Mouse (Mus musculus): ENCODE measurements at regions not wholly inside any gene's neighbourhood (a gene's known extent, or its start where the extent isn't known, plus 50 kb on each side); places are given as distances from the start of the nearest gene placed in this dataset.

GRCm38 (mm10) chr13:97497928-97498327 lies 257.0 kb downstream of the Enc1 start:
- ATAC-seq (ENCODE audit: insufficient number of reproducible peaks, low FRiP score), result no peak
- WGBS, result 67% methylated on average over 5 of the region's 5 CpGs
- no peaks in the 10 kb centered on the region; the same call in 1 of the 2 replicates for H3K27me3 ChIP-seq (replicated peaks)
- H3K4me1 ChIP-seq (replicated peaks), result 0 out of 2 replicates have a peak, but pooled peaks cover 3% of the 10 kb centered on the region
- no peak overlapping the region for H3K9ac ChIP-seq
- H3K9me3 ChIP-seq (replicated peaks), result no peaks in the 10 kb centered on the region
- H3K4me3 ChIP-seq, result no peak overlapping the region
- H3K27ac ChIP-seq (ENCODE audit: poor library complexity, severe bottlenecking), result no peak overlapping the region
- no peaks in the 10 kb centered on the region for H3K36me3 ChIP-seq
- H3K4me2 ChIP-seq, result no peak overlapping the region

GRCm38 (mm10) chr13:97494770-97495169 lies 253.9 kb downstream of the Enc1 start:
- peaks cover 8% of the 10 kb centered on the region for H3K4me1 ChIP-seq (replicated peaks)
- no peaks in the 10 kb centered on the region for H3K9me3 ChIP-seq (replicated peaks)
- H3K9ac ChIP-seq, result no peak overlapping the region
- no peak overlapping the region for H3K27ac ChIP-seq (ENCODE audit: poor library complexity, severe bottlenecking)
- WGBS, result 82% methylated on average over 2 of the region's 2 CpGs
- no peaks in the 10 kb centered on the region for H3K36me3 ChIP-seq
- no peaks in the 10 kb centered on the region; the same call in 1 of the 2 replicates for H3K27me3 ChIP-seq (replicated peaks)
- H3K4me3 ChIP-seq, result no peak overlapping the region
- ATAC-seq (ENCODE audit: insufficient number of reproducible peaks, low FRiP score), result no peak
- H3K4me2 ChIP-seq, result no peak overlapping the region

GRCm38 (mm10) chr13:97493836-97494235 lies 252.9 kb downstream of the Enc1 start:
- Histone ChIP-seq H3K4me3 (no peak overlapping the region), H3K9me3 (replicated peaks) (no peaks in the 10 kb centered on the region), H3K4me2 (no peak overlapping the region), H3K9ac (no peak overlapping the region), H3K27ac (ENCODE audit: poor library complexity, severe bottlenecking) (no peak overlapping the region), H3K27me3 (replicated peaks) (no peaks in the 10 kb centered on the region), H3K4me1 (replicated peaks) (peaks cover 15% of the 10 kb centered on the region), H3K36me3 (no peaks in the 10 kb centered on the region)
- no peak for ATAC-seq (ENCODE audit: insufficient number of reproducible peaks, low FRiP score)
- WGBS, result 69% methylated on average over 7 of the region's 7 CpGs

- no peaks in the 10 kb centered on the region for H3K9me3 ChIP-seq (replicated peaks)
- no peaks in the 10 kb centered on the region for H3K36me3 ChIP-seq
- H3K27me3 ChIP-seq (replicated peaks), result no peaks in the 10 kb centered on the region
- H3K9ac ChIP-seq, result no peak overlapping the region
- WGBS, result 82% methylated on average over 17 of the region's 20 CpGs
- no peak overlapping the region for H3K4me3 ChIP-seq
- ATAC-seq (ENCODE audit: insufficient number of reproducible peaks, low FRiP score), result no peak
- no peak overlapping the region for H3K27ac ChIP-seq (ENCODE audit: poor library complexity, severe bottlenecking)
- H3K4me2 ChIP-seq, result no peak overlapping the region
- H3K4me1 ChIP-seq (replicated peaks), result peaks cover 15% of the 10 kb centered on the region
Observed at GRCm38 (mm10) chr13:97492958-97493735, 252.2 kb downstream of the Enc1 start.

DNA sequence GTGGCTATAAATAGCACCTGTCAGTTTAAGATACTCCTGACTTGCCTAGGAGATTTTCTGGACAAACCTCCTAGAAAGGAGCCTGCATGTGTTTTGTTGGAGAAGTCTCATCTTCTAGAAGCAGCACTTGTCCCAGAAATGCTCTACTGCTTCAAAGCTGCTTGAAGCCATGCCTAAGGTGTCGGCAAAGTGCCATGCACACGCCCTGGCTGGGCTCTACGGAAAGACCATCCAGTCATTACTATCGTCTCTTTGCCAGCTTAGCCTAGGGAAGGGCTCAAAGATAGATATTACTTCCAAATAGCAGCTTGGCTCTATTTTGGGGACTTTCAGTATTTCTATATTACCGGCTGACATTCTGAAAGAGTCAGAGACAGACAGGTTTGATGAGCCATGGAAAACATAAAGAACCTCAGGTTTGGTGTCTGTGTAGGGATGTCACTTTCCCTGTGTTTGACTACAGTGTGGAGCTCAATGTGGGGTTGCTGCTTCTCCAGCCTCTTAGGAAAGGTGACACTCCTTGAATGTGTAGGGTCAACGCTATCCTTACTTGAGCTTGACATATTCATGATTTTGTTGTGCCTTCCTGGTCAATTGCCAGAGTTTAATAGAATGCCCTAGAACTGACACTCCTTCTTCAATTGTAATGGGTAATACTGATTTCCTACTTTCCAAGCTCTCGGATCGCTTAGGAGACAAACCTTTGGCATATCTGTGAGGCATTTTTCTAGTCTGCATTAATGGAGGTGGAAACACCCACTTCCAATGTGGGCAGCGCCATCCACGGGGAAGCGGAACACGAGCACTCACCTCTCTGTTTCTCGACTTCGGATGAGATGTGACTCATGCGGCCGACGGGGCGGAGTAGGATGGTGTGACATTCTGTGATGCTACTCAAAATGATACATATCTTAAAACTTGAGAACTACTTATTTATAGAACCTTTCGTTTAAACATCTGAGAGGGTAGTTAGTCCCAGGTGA lies 251.3 kb downstream of the Enc1 start:
- no peak overlapping the region for H3K9ac ChIP-seq
- H3K4me2 ChIP-seq, result no peak overlapping the region
- no peaks in the 10 kb centered on the region for H3K9me3 ChIP-seq (replicated peaks)
- no peaks in the 10 kb centered on the region for H3K36me3 ChIP-seq
- ATAC-seq (ENCODE audit: insufficient number of reproducible peaks, low FRiP score), result no peak
- H3K27ac ChIP-seq (ENCODE audit: poor library complexity, severe bottlenecking), result no peak overlapping the region
- H3K4me1 ChIP-seq (replicated peaks), result peaks cover 17% of the 10 kb centered on the region
- no peak overlapping the region for H3K4me3 ChIP-seq
- H3K27me3 ChIP-seq (replicated peaks), result no peaks in the 10 kb centered on the region
- 90% methylated on average over 19 of the region's 19 CpGs for WGBS

GRCm38 (mm10) chr13:97490131-97490530 lies 249.2 kb downstream of the Enc1 start:
- H3K9ac ChIP-seq, result no peak overlapping the region
- 79% methylated on average over 7 of the region's 7 CpGs for WGBS
- H3K36me3 ChIP-seq, result no peaks in the 10 kb centered on the region
- no peak for ATAC-seq (ENCODE audit: insufficient number of reproducible peaks, low FRiP score)
- no peaks in the 10 kb centered on the region for H3K9me3 ChIP-seq (replicated peaks)
- H3K4me2 ChIP-seq, result no peak overlapping the region
- peaks cover 18% of the 10 kb centered on the region for H3K4me1 ChIP-seq (replicated peaks)
- H3K4me3 ChIP-seq, result no peak overlapping the region
- no peak overlapping the region for H3K27ac ChIP-seq (ENCODE audit: poor library complexity, severe bottlenecking)
- H3K27me3 ChIP-seq (replicated peaks), result no peaks in the 10 kb centered on the region

GRCm38 (mm10) chr13:97489721-97490120 lies 248.8 kb downstream of the Enc1 start:
- Histone ChIP-seq H3K36me3 (no peaks in the 10 kb centered on the region), H3K27me3 (replicated peaks) (no peaks in the 10 kb centered on the region), H3K4me2 (no peak overlapping the region), H3K4me3 (no peak overlapping the region), H3K9ac (no peak overlapping the region), H3K9me3 (replicated peaks) (no peaks in the 10 kb centered on the region), H3K4me1 (replicated peaks) (peaks cover 22% of the 10 kb centered on the region), H3K27ac (ENCODE audit: poor library complexity, severe bottlenecking) (no peak overlapping the region)
- 61% methylated on average over 4 of the region's 4 CpGs for WGBS
- no peak for ATAC-seq (ENCODE audit: insufficient number of reproducible peaks, low FRiP score)

GRCm38 (mm10) chr13:97489029-97489428 lies 248.1 kb downstream of the Enc1 start:
- Histone ChIP-seq H3K4me3 (no peak overlapping the region), H3K9ac (no peak overlapping the region), H3K4me2 (no peak overlapping the region), H3K4me1 (replicated peaks) (peaks cover 25% of the 10 kb centered on the region), H3K36me3 (no peaks in the 10 kb centered on the region), H3K27me3 (replicated peaks) (no peaks in the 10 kb centered on the region), H3K9me3 (replicated peaks) (no peaks in the 10 kb centered on the region), H3K27ac (ENCODE audit: poor library complexity, severe bottlenecking) (no peak overlapping the region)
- 52% methylated on average over 5 of the region's 5 CpGs for WGBS
- no peak for ATAC-seq (ENCODE audit: insufficient number of reproducible peaks, low FRiP score)

GRCm38 (mm10) chr13:97488518-97488917 lies 247.6 kb downstream of the Enc1 start:
- no peak for ATAC-seq (ENCODE audit: insufficient number of reproducible peaks, low FRiP score)
- Histone ChIP-seq H3K4me3 (no peak overlapping the region), H3K36me3 (no peaks in the 10 kb centered on the region), H3K4me1 (replicated peaks) (peaks cover 29% of the 10 kb centered on the region), H3K4me2 (no peak overlapping the region), H3K27me3 (replicated peaks) (no peaks in the 10 kb centered on the region), H3K27ac (ENCODE audit: poor library complexity, severe bottlenecking) (no peak overlapping the region), H3K9me3 (replicated peaks) (no peaks in the 10 kb centered on the region), H3K9ac (no peak overlapping the region)
- 70% methylated on average over 5 of the region's 5 CpGs for WGBS

DNA sequence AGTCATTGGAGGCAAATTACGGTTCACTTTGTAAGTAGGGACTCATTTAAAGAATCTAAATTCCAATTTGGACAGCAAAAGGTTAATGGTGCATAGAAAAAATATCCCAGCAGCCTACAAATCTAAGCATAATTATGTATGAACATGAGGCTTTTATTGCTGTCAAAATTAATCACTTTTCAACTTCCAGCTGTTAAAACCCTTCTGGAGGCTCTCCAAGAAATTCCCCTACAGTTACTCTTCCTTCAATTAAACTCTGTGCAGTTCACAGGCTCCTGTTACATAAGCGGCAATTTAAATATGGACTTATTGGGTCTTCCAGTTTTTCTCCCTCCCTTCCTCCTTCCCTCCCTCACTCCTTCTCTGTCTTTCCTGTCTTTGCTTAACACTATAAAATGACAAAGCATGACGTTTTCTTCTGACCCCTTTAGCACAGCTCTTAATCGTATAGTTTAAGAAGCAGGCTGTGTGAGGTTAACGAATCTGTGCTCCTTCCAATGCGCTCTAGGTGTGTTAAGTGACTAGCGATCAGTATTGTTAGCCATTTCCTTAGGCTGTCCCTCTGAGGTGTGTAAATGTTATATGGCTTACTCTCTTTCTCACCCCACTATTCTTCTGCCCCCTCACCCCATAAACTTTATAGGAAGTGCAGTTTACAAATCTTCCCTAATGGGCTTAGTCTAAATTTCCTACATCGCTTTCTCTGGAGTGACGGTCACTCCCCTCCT lies 247.0 kb downstream of the Enc1 start:
- H3K9me3 ChIP-seq (replicated peaks), result no peaks in the 10 kb centered on the region
- no peaks in the 10 kb centered on the region for H3K36me3 ChIP-seq
- no peak overlapping the region for H3K4me3 ChIP-seq
- no peak overlapping the region for H3K4me2 ChIP-seq
- H3K4me1 ChIP-seq (replicated peaks), result peaks cover 26% of the 10 kb centered on the region
- H3K27me3 ChIP-seq (replicated peaks), result no peaks in the 10 kb centered on the region
- no peak overlapping the region for H3K27ac ChIP-seq (ENCODE audit: poor library complexity, severe bottlenecking)
- WGBS, result 70% methylated on average over 9 of the region's 9 CpGs
- no peak for ATAC-seq (ENCODE audit: insufficient number of reproducible peaks, low FRiP score)
- H3K9ac ChIP-seq, result no peak overlapping the region

- Histone ChIP-seq H3K36me3 (no peaks in the 10 kb centered on the region), H3K27ac (ENCODE audit: poor library complexity, severe bottlenecking) (no peak overlapping the region), H3K4me1 (replicated peaks) (peaks cover 26% of the 10 kb centered on the region), H3K9me3 (replicated peaks) (no peaks in the 10 kb centered on the region), H3K4me2 (no peak overlapping the region), H3K9ac (no peak overlapping the region), H3K27me3 (replicated peaks) (no peaks in the 10 kb centered on the region), H3K4me3 (no peak overlapping the region)
- no peak for ATAC-seq (ENCODE audit: insufficient number of reproducible peaks, low FRiP score)
- 86% methylated on average over 2 of the region's 2 CpGs for WGBS
Observed at GRCm38 (mm10) chr13:97486490-97486889, 245.6 kb downstream of the Enc1 start.
